Mouse (Mus musculus) adipocyte (in vitro differentiated cells): ENCODE measurements around the gene Sema6b.
A peak's percentile ranks its signal among the peaks of the same experiment; 100 is the strongest.
"Not testable (repeated sequence)": the region's sequence is repeated elsewhere in the genome, so short reads cannot be mapped to it uniquely, and the experiment has no call there.

Experiments
- DNase-seq: peaks from one replicate; pipeline ENCODE4 v3.0.0-alpha.2; 2016; ENCODE audit warnings: low spot score

Gene Sema6b

DNA sequence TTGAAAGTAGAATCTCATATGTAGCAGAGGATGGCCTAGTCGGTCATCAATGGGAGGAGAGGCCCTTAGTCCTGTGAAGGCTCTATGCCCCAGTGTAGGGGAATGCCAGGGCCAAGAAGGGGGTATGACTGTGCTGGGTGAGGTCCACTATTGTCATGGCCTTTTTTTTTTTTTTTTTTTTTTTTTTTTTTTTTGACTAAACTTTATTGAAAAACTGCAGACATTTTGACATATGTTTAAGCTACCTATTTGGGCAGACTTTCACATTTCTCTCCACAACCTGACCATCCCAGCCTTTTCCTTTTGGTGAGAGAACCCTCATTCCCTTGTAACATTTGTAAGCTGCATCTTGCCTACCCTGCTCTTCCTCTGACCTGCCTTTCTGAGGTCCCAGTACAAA lies 47.8 kb downstream of the Sema6b start:
- DNase-seq = no peak

DNA sequence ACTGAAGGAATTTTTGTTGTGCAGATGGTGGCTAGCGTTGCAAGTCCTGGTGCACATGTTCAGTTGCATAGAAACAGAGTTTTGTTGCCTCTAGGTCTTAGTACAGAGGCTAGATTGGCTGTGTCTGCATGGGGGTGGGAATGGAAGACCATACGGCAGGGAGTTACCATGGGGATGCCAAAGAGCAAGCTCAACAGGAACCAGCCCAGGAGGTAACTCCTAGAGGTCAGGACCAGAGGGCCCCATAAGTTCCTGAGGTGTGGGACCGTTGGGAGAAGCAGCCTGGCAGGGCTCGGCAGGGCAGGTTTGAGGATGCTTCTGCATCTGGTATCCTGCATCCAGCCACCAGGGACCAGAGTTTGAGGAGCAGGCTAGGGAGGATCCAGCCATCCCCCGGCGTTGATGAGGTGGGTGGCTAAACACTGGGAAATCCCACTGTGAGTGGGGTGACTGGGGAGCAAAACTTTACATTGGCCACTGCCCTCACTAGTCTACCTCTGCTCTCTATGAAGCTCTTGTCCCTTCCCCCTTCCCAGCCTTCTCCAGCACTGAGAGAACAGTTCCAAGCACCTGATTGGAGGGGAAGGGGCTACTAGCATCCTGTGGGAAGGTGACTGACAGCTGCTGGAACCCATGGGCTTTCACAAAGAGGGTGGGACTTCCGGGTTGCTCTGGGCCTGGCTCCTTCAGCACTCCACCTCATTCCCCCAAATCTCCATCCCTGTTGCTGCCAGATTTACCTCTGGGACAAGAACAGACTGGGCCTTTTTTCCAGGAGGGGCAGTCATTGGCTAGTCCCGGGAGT lies 59.2 kb downstream of the Sema6b start:
- peak; percentile 77 for DNase-seq

DNA sequence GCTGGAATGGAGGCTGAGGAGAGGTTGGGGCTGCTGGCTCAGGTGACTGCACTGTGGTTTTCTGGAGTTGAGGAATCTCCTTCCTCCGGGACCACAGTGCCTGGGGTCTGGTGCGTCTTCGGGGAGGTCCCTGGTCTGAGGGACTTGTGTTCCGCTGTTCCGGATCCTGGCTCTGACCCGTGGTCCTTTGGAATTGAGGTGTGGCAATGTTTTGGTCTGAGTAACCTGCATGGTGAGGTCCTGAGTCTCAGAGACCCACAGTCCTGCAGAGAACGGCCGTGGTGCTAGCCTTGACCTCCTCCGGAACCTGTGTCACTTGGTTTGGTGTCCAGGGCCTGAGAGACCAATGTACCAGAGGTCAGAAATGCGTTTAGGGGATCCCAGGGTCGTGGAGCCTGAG lies 60.2 kb downstream of the Sema6b start:
- DNase-seq = no peak

DNA sequence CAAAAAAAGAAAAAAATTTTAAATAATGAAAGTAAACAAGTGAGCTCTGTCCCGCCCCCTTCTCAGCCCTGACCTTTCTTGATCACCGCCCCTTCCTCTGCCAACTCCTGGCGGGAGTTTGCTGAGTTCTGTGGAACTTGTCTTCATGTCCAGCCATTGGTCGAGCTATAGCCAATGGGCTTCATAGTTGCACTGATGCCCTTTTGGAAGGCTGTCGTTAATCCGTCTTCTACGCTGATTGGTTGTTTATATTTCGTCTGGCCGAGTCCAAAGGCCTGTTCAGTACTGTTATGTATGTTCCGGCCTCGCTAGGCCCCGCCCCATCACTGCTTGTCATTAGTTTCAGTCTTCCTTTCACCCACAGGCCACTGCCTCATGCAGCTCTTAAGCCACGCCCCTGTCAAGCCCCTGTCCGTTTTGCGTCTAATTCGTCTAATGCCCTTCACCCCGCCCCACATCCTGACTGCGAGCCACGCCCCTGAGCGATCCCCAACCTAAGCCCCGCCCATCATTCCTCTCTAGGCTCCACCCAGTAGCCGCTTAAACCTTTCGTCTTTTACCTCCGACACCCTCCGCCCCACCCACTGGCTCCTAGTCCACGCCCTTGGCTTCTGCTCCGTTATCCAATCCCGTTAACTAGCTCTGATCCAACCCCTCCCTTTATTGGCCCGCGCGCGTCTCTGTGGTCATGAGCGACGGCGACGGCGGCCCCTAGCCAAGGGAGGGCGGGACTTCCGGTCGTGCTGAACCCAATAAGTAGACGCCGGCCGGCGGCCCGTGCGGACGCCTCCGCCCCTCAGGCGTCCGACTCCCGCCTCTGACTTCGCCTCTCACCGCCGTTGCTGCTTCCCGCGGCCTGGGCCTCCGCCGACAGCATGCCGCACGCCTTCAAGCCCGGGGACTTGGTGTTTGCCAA lies 61.0 kb downstream of the Sema6b start, which contains the start of gene Hdgfl2:
Gene Hdgfl2 (plus strand): TSS at position 755 of the 916 bp plus-strand sequence.
- peak; percentile 100 for DNase-seq

- not testable (repeated sequence) for DNase-seq
Measured at GRCm38 (mm10) chr17:56078361-56078760, 61.8 kb downstream of the Sema6b start.

GRCm38 (mm10) chr17:56077523-56077922 lies 62.6 kb downstream of the Sema6b start:
- no peak for DNase-seq

DNA sequence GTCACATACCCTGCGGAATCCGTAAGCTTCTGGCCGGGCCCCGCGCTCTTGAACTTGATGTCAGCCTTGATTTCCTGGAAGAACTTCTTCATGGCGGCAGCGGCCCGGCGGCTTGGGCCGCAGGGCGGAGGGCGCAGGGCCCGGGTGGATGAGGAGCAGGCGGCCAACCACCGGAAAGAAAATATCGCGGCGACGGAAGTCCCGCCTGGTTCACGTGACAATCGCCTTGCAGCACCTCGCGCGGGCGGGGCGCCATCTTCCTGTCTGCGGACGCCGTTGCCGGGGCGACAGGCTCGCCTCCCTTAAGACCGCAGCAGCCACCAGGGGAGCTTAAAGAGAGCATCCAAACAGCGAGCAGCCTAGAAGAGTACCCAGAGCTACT lies 65.3 kb downstream of the Sema6b start, which contains the start of gene Ubxn6:
Gene Ubxn6 (minus strand): TSS at position 202 of the 382 bp plus-strand sequence.
- DNase-seq = peak; percentile 97

DNA sequence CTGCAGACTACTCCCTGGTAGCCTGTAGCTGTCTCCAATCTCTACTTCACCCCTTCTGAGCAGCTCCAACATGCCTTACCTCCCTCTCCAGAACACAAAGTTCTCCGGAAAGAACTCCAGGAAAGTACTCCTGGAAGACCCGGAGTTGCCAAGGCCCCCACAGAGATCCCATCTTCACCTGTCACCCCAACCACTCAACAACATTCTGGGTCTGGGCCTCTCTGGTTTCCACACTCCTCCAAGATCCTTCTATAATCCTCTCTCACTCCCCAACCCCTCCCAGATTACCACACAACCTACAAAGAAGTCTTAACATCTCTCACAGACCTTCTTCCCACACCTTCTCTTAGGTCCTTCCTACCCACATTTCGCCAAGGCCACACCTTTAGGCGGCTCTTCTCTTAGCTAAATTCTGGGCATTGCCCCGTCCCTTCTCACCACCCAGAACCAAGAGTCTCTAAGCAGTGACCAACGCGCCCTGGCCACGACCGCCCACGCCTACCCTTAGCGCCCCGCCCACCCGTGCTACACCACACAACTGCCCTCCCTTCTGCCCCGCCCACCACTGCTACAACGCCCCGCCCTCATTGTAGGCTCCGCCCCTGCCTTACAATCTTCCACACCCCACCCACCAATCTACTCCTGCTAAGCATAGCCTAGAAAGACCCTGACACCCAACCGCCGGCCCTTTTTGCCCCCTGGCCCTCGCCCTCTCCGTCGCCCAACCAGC lies 65.9 kb downstream of the Sema6b start:
- DNase-seq = peak; percentile 96
